Mouse (Mus musculus) myocyte (in vitro differentiated cells): ENCODE data around the gene Myh1. TPM values are rescaled to one million over a fixed set of nuclear protein-coding genes. Genes with fewer than 3 reads are reported as not detected.
A peak's percentile ranks its signal among the peaks of the same experiment; 100 is the strongest.

Source experiments
- H3K27me3 ChIP-seq: one replicate; pipeline ENCODE4 v1.6.1; 2011; ENCODE audit not compliant: control insufficient read depth, insufficient read depth, insufficient read length
- H3K36me3 ChIP-seq: one replicate; pipeline ENCODE4 v1.6.1; 2011; ENCODE audit not compliant: control insufficient read depth, insufficient read depth
- H3K4me2 ChIP-seq: one replicate; pipeline ENCODE4 v1.6.1; 2011; ENCODE audit warnings: low read depth, control low read depth
- H3K4me3 ChIP-seq: one replicate; pipeline ENCODE4 v1.5.1; 2011; ENCODE audit warnings: mild to moderate bottlenecking, control low read depth, moderate library complexity
- H3K79me2 ChIP-seq: one replicate; pipeline ENCODE4 v1.6.1; 2011; ENCODE audit not compliant: control insufficient read depth, insufficient read depth
- H3ac ChIP-seq: one replicate; pipeline ENCODE4 v1.6.1; 2011; ENCODE audit not compliant: control insufficient read depth, insufficient read length
- CEBPB ChIP-seq: IDR thresholded peaks from 2 replicates; pipeline ENCODE4 v1.6.1; 2011; ENCODE audit warnings: mild to moderate bottlenecking, moderate library complexity; ENCODE audit not compliant: poor library complexity, insufficient read depth, severe bottlenecking
- E2F4 ChIP-seq: IDR thresholded peaks from one replicate; pipeline ENCODE4 v1.6.1; 2011; ENCODE audit warnings: mild to moderate bottlenecking, control low read depth, moderate library complexity; ENCODE audit not compliant: insufficient read depth
- MAX ChIP-seq: IDR thresholded peaks from one replicate; pipeline ENCODE4 v1.6.1; 2011; ENCODE audit warnings: low read depth, mild to moderate bottlenecking, control low read depth
- MYOD1 ChIP-seq, 3 experiments: IDR thresholded peaks; one replicate each; pipeline ENCODE4 v1.6.1; 2011; ENCODE audit warnings: control low read depth in 2 of 3, low read depth in 2 of 3, mild to moderate bottlenecking in 2 of 3, moderate library complexity in 1 of 3; ENCODE audit not compliant: insufficient read length in 2 of 3, control insufficient read depth in 1 of 3
- MYOG ChIP-seq, 3 experiments: IDR thresholded peaks; one replicate each; pipeline ENCODE4 v1.6.1; 2011; ENCODE audit warnings: control low read depth in 2 of 3, low read depth in 2 of 3, mild to moderate bottlenecking in 2 of 3; ENCODE audit not compliant: insufficient read length in 2 of 3, control insufficient read depth in 1 of 3, insufficient read depth in 1 of 3
- POLR2A ChIP-seq: IDR thresholded peaks from one replicate; pipeline ENCODE4 v1.6.1; 2011; ENCODE audit warnings: low read depth, mild to moderate bottlenecking, control low read depth, moderate library complexity; ENCODE audit not compliant: insufficient read length
- POLR2AphosphoS2 ChIP-seq: IDR thresholded peaks from one replicate; pipeline ENCODE4 v1.6.1; 2011; ENCODE audit warnings: low read depth, control low read depth; ENCODE audit not compliant: insufficient read length
- REST ChIP-seq: IDR thresholded peaks from one replicate; pipeline ENCODE4 v1.6.1; 2011; ENCODE audit warnings: mild to moderate bottlenecking, control low read depth, moderate library complexity; ENCODE audit not compliant: insufficient read depth, insufficient read length
- SRF ChIP-seq: IDR thresholded peaks from one replicate; pipeline ENCODE4 v1.6.1; 2011; ENCODE audit warnings: low read depth; ENCODE audit not compliant: control insufficient read depth, insufficient read length
- TCF12 ChIP-seq: IDR thresholded peaks from one replicate; pipeline ENCODE4 v1.6.1; 2011; ENCODE audit warnings: mild to moderate bottlenecking, control low read depth; ENCODE audit not compliant: poor library complexity, insufficient read depth, severe bottlenecking
- TCF3 ChIP-seq: IDR thresholded peaks from one replicate; pipeline ENCODE4 v1.6.1; 2011; ENCODE audit warnings: low read depth, control low read depth; ENCODE audit not compliant: insufficient read length
- USF1 ChIP-seq: IDR thresholded peaks from one replicate; pipeline ENCODE4 v1.6.1; 2011; ENCODE audit warnings: low read depth, mild to moderate bottlenecking, control low read depth, moderate library complexity
- polyA plus RNA-seq: library from polyadenylated mRNA; unstranded; fragments of >200 nt; fragmentation: generic; extraction: Trizol; gene quantifications from one replicate; pipeline ENCODE4 v1.2.1, GENCODE M21; 2012; ENCODE audit warnings: missing spikeins

The Myh1 gene
- polyA plus RNA-seq, 1 experiment: 7.4 TPM

DNA sequence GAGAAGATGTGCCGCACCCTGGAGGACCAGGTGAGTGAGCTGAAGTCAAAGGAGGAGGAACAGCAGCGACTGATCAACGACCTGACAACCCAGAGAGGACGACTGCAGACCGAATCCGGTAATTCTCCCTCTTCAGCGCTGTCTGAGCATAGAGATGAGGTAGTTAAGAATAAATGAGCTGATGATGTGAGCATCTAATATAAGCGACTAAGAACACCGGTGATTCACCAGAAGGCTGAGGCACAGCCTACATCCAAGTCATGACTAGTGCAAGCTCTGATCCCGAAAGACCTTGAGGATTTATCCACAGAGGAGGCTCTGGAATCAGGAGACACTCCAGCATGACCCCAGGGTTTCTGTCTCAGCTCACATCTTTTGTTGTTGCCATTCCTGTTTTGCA lies 9.5 kb upstream of the Myh1 start:
- Histone ChIP-seq H3K79me2 (no peaks in the 10 kb centered on the region), H3K4me2 (no peak overlapping the region), H3ac (no peak overlapping the region), H3K36me3 (no peaks in the 10 kb centered on the region), H3K4me3 (no peak overlapping the region), H3K27me3 (no peaks in the 10 kb centered on the region)
- TF ChIP-seq SRF (no peak), POLR2A (no peak), REST (no peak), MAX (no peak), TCF12 (no peak), E2F4 (no peak), MYOG (IDR thresholded peaks at IDR 0.05; ENCODE audit: control insufficient read depth in 1 of 3, insufficient read depth in 1 of 3, insufficient read length in 2 of 3, low read depth in 2 of 3) (no peak), POLR2AphosphoS2 (no peak), TCF3 (no peak), USF1 (no peak), MYOD1 (IDR thresholded peaks at IDR 0.05; ENCODE audit: control insufficient read depth in 1 of 3, insufficient read length in 2 of 3, low read depth in 2 of 3) (no peak), CEBPB (no peak)

DNA sequence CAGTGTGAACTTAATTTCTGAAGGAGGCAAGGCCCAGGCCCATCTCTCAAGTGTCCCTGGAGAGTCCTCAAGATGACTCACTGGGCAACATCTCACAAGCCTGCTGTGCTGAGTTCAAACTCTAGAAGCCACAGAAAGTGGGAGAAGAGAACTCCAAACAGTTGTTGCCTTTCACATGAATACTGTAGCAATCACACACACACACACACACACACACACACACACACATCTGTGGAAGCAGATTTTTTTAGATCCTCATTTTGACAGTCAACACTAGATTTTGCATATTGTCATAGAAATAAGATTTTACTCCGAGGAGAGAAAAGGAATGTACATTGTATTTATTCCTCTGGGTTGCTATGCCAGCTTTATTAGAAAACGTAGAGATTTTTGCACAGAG lies 9.0 kb upstream of the Myh1 start:
- no peak for TF ChIP-seq E2F4
- TF ChIP-seq MYOG (IDR thresholded peaks at IDR 0.05; ENCODE audit: control insufficient read depth in 1 of 3, insufficient read depth in 1 of 3, insufficient read length in 2 of 3, low read depth in 2 of 3): no peak
- no peak for TF ChIP-seq SRF
- TF ChIP-seq USF1: no peak
- no peak for TF ChIP-seq TCF12
- no peak for TF ChIP-seq MYOD1 (IDR thresholded peaks at IDR 0.05; ENCODE audit: control insufficient read depth in 1 of 3, insufficient read length in 2 of 3, low read depth in 2 of 3)
- no peak for TF ChIP-seq TCF3
- TF ChIP-seq POLR2AphosphoS2: no peak
- no peak for TF ChIP-seq MAX
- TF ChIP-seq POLR2A: no peak
- TF ChIP-seq CEBPB: no peak
- no peak for TF ChIP-seq REST
- Histone ChIP-seq H3K4me3 (no peak overlapping the region), H3K27me3 (no peaks in the 10 kb centered on the region)

DNA sequence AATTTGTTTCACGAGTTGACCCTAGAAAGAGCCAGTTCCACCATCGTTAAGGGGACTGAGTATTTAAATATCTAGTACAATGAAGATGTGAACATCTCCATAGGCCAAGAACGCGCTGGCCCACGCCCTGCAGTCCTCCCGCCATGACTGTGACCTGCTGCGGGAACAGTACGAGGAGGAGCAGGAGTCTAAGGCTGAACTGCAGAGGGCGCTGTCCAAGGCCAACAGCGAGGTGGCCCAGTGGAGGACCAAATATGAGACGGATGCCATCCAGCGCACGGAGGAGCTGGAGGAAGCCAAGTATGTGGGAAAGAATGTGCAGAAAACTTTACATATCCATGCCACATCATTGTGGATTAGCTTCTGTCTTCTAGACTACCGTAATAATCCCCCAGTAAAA lies 8.4 kb upstream of the Myh1 start:
- Histone ChIP-seq H3ac (no peak overlapping the region), H3K79me2 (no peaks in the 10 kb centered on the region), H3K4me3 (no peak overlapping the region), H3K36me3 (no peaks in the 10 kb centered on the region), H3K4me2 (no peak overlapping the region), H3K27me3 (no peaks in the 10 kb centered on the region)
- TF ChIP-seq MYOD1 (IDR thresholded peaks at IDR 0.05; ENCODE audit: control insufficient read depth in 1 of 3, insufficient read length in 2 of 3, low read depth in 2 of 3): no peak
- no peak for TF ChIP-seq POLR2AphosphoS2
- TF ChIP-seq SRF: no peak
- no peak for TF ChIP-seq E2F4
- no peak for TF ChIP-seq REST
- no peak for TF ChIP-seq MAX
- TF ChIP-seq MYOG (IDR thresholded peaks at IDR 0.05; ENCODE audit: control insufficient read depth in 1 of 3, insufficient read depth in 1 of 3, insufficient read length in 2 of 3, low read depth in 2 of 3): no peak
- no peak for TF ChIP-seq USF1
- no peak for TF ChIP-seq CEBPB
- TF ChIP-seq POLR2A: no peak
- TF ChIP-seq TCF3: no peak
- no peak for TF ChIP-seq TCF12

More for the DNA sequence above, 9.0 kb upstream of the Myh1 start:
- Histone ChIP-seq H3K36me3 (no peaks in the 10 kb centered on the region), H3K4me2 (no peak overlapping the region), H3ac (no peak overlapping the region), H3K79me2 (no peaks in the 10 kb centered on the region)

DNA sequence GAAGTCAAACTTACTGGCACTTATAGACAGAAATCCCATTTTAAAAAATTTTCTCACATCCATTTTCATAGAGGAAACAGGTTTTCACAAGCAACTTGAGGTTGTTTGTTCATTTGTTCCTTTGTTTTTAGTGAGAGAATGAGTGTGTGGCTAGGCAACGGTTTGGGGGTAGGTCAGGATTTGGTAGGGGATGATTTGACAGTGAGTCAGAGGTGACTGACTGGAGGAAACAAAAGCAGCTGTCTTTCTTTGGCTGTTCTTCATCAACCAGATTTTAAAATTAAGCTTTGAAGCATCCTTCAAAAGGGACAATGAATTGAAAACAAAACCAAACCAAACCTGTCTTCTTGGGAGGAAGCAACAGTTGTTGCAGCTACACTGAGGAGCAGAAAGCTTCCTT lies 531 bp upstream of the Myh1 start:
- Histone ChIP-seq H3ac (no peak overlapping the region), H3K79me2 (no peaks in the 10 kb centered on the region), H3K4me2 (peak overlapping the region; percentile 40), H3K36me3 (no peaks in the 10 kb centered on the region), H3K4me3 (no peak overlapping the region), H3K27me3 (no peaks in the 10 kb centered on the region)
- TF ChIP-seq USF1 (no peak), MYOD1 (IDR thresholded peaks at IDR 0.05; ENCODE audit: control insufficient read depth in 1 of 3, insufficient read length in 2 of 3, low read depth in 2 of 3) (peak in 1 of 3 experiments; percentile 1), MYOG (IDR thresholded peaks at IDR 0.05; ENCODE audit: control insufficient read depth in 1 of 3, insufficient read depth in 1 of 3, insufficient read length in 2 of 3, low read depth in 2 of 3) (peak in 1 of 3 experiments; percentile 32)

DNA sequence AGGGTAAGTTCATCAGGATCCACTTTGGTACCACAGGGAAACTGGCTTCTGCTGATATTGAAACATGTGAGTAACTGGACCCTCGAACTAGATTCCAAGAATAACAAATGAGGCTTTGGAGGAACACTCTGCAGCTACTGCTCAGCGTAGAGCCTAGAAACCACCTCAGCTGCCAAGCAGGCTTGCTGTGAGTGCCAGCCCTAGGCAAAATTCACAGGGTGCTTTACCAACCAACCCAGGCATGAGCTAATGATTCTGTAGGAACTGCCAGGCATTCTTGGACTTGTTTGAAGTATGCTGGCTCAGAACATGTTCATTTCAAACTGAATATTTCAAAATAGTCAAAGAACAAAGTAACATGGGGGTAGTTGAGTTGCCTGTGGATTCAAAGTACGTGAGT lies 4.9 kb downstream of the Myh1 start:
- Histone ChIP-seq H3ac (no peak overlapping the region), H3K4me3 (no peak overlapping the region), H3K79me2 (no peaks in the 10 kb centered on the region), H3K36me3 (no peaks in the 10 kb centered on the region), H3K27me3 (no peaks in the 10 kb centered on the region), H3K4me2 (no peak overlapping the region)
- TF ChIP-seq POLR2A: no peak
